Mouse (Mus musculus) induced T-regulatory cell, adult 2 months (primary cell): ENCODE data around the gene Tmem8b.

Experiments used
- DNase-seq: peaks from one replicate; pipeline ENCODE4 v3.0.0-alpha.2; 2012; ENCODE audit warnings: low read depth

Gene Tmem8b

GRCm38 (mm10) chr4:43668782-43669427, at the start of gene Tmem8b, which contains the start of gene Fam221b:
Gene Tmem8b, plus strand, starts transcription at chr4:43668971.
Gene Fam221b, minus strand, starts transcription at chr4:43669145.
- peak; percentile 92 for DNase-seq

- DNase-seq: no peak
Measured at GRCm38 (mm10) chr4:43620146-43620778, 48.5 kb upstream of the Tmem8b start.

- DNase-seq: peak; percentile 10
Measured at GRCm38 (mm10) chr4:43629106-43629817, 39.5 kb upstream of the Tmem8b start.

- DNase-seq: peak; percentile 84
Measured at GRCm38 (mm10) chr4:43630030-43630581, 38.7 kb upstream of the Tmem8b start.

- DNase-seq: no peak
Measured at GRCm38 (mm10) chr4:43630671-43631045, 38.1 kb upstream of the Tmem8b start.

GRCm38 (mm10) chr4:43631046-43631955, 37.5 kb upstream of the Tmem8b start, which contains the start of gene Npr2:
Gene Npr2, plus strand, starts transcription at chr4:43631935.
- DNase-seq: peak; percentile 12

- no peak for DNase-seq
Measured at GRCm38 (mm10) chr4:43631956-43632920, 36.5 kb upstream of the Tmem8b start.

GRCm38 (mm10) chr4:43633296-43633695, 35.5 kb upstream of the Tmem8b start:
- DNase-seq: no peak

- no peak for DNase-seq
Measured at GRCm38 (mm10) chr4:43633736-43634135, 35.0 kb upstream of the Tmem8b start.

- DNase-seq: no peak
Measured at GRCm38 (mm10) chr4:43634621-43635374, 34.0 kb upstream of the Tmem8b start.

- no peak for DNase-seq
Measured at GRCm38 (mm10) chr4:43636751-43637150, 32.0 kb upstream of the Tmem8b start.

GRCm38 (mm10) chr4:43640076-43640475, 28.7 kb upstream of the Tmem8b start:
- DNase-seq: no peak

- DNase-seq: no peak
Measured at GRCm38 (mm10) chr4:43640491-43640890, 28.3 kb upstream of the Tmem8b start.

GRCm38 (mm10) chr4:43649783-43650182, 19.0 kb upstream of the Tmem8b start:
- DNase-seq: no peak

GRCm38 (mm10) chr4:43652726-43653125, 16.0 kb upstream of the Tmem8b start:
- DNase-seq: no peak

- DNase-seq: peak; percentile 41
Measured at GRCm38 (mm10) chr4:43653161-43654015, 15.4 kb upstream of the Tmem8b start, which contains the start of gene Spag8. Gene Spag8, minus strand, starts transcription at chr4:43653594.

- DNase-seq: no peak
Measured at GRCm38 (mm10) chr4:43655656-43656338, 13.0 kb upstream of the Tmem8b start.
